Mouse (Mus musculus) ES-E14 (cell line): Measurements from ENCODE around the gene Zfp770.

ENCODE experiments used
- HCFC1 ChIP-seq: IDR thresholded peaks from 2 replicates; pipeline ENCODE4 v1.6.1; 2012; ENCODE audit warnings: low read length, inconsistent platforms, borderline replicate concordance; ENCODE audit not compliant: insufficient read depth
- ZNF384 ChIP-seq: IDR thresholded peaks from 2 replicates; pipeline ENCODE4 v1.6.1; 2012; ENCODE audit warnings: low read depth, low read length, inconsistent platforms

DNA sequence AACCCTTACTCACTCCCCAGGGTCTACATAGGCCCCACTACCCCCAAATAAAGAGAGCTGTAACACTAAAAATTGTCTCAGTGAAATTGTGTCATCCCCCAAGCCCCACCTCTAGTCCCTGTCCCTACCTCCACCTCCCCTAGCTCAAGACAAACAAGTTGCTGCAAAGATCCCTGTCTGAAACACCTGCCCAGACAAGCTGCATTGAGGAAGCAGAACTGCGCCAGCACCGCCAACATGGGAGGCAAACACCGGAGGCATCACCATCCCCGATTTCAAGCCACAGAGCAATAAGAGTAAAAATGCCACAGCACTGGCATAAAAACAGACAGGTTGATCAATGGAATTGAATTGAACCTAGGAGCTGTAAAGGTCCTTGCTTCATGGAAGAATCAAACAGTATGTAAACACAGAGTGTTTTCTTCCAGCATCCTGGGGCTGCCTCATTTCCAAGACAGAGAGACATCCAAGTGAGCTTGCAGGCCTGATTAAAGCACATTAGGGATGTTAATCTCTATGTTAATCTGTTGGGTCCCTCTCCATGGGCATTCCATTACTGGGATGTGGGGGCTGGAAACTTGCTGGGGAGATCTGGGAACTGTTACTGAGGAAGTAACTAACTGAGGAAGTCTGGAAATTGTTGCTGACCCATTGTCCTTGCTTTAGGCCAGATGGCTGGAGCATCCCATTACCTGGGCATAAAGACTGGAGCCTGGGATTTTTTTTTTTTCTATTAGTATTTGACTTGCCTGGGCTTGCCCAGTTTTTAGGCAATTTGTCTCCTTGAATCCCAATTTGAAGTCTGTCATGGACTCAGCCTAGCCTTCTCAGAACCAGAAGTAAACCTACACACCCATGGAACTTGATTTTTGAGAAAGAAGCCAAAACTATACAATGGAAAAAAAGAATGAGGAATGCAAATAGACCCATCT lies 23.2 kb downstream of the Zfp770 start:
- TF ChIP-seq HCFC1 = no peak
- TF ChIP-seq ZNF384 = peak; percentile 93
